Mouse (Mus musculus): ENCODE measurements around the gene Prok1. TPM values are rescaled to one million over a fixed set of nuclear protein-coding genes. Genes with fewer than 3 reads are reported as not detected.

Prok1 gene
- total RNA-seq, 2 experiments from 2014 or later = not detected

DNA sequence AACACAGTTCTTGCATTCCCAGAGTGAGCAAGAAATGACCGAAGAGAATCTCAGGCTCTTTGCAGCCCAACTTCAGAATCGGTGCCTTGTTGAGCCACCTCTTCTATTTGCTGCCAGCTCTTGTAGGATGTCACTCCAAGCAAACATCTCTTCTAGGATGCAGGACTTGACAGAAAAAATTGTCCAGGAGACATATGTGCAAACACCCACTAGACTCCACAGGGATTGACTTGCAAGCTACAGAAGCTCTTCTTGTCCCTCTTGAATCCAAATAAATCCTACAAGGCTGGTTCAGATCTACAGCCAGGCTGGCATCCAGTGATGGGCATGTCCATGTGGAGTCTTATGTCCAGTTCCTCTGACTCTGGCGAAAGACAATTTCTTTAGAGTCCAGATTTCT, 35.1 kb downstream of the Prok1 start:
- DNase-seq = no peak
- intact Hi-C loops (cut with DNase I; ENCODE audit: low total_unique reads) = no loop called here

GRCm38 (mm10) chr3:107201310-107202180, 38.0 kb downstream of the Prok1 start:
- intact Hi-C loops (cut with DNase I; ENCODE audit: low total_unique reads) = no loop called here
- no peak for DNase-seq

DNA sequence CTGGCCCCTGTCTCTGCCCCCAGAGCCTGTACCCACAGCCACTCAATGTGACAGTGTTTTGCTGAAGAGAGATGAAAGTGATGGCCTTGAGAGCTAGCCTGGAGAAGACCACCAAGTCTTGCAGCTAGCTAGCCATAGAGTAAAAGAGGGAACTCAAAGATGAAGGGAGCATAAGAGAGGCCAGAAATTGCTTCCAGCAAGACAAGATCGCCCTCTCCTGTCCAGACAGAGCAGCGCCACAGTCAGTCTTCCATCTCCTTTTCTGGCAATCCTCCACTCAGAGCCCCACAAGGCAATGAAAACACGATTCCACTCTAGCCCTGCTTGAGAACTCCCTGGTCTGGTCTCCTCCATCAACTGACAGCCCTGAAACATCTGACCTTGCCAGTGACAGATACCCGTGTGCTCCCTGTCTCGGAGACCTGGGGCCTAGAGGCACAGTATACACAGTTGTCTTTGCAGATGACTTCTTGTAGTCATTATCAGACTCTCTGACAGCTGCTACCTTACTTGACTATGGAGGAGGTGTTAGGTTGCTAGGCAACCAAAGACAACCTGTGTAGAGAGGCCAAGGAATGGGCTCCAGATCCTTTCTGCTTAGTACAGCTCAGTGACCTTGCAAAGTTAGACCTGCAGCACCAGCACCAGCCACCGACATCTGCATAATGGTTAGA, 51.1 kb downstream of the Prok1 start:
- DNase-seq = peak; percentile 25
- intact Hi-C loops (cut with DNase I; ENCODE audit: low total_unique reads) = loop anchor here (5.0 kb wide), 1 partner anchor 96 kb away; no protein-coding TSS in a partner anchor

DNA sequence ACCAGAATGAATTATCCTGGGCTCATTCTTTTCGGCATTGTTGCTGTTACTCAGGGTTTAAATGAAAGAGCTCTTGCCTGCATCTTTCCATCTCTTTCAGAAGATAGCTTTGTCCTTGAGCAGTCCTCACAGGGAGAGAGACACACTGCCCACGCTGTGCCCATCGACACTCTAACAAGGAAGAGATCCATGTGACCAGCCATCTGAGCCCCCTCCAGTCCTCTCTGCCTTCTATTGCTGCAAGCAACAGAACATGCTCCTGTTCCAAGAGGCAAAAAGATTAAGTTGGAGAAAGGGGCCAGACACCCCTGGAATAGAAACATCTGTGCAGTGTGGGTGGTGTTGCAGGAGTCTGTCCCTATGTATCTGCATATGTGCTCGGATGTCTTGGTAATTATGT, 52.5 kb downstream of the Prok1 start:
- DNase-seq = no peak
- intact Hi-C loops (cut with DNase I; ENCODE audit: low total_unique reads) = loop anchor here (5.0 kb wide), 1 partner anchor 95 kb away; no protein-coding TSS in a partner anchor

GRCm38 (mm10) chr3:107185597-107185996, 53.9 kb downstream of the Prok1 start:
- DNase-seq = no peak
- intact Hi-C loops (cut with DNase I; ENCODE audit: low total_unique reads) = loop anchor here (5.0 kb wide), 1 partner anchor 93 kb away; no protein-coding TSS in a partner anchor

- intact Hi-C loops (cut with DNase I; ENCODE audit: low total_unique reads) = no loop called here
- peak; percentile 32 for DNase-seq
Observed at GRCm38 (mm10) chr3:107183178-107183577, 56.3 kb downstream of the Prok1 start.

Other genes starting within 250 kb of the Prok1 start
- gene Kcna3, start 203.5 kb downstream of the Prok1 start, total RNA-seq (2021) = under 1 TPM in 1 of 2 experiments, not detected in 1; 0.20 TPM
- gene Kcna2, start 138.6 kb downstream of the Prok1 start, total RNA-seq (2021) = 1 to 10 TPM; 2.2 to 3.3 TPM
- under 1 TPM in 1 of 2 experiments, not detected in 1; 0.10 TPM for gene Kcna10, start 56.7 kb downstream of the Prok1 start, total RNA-seq (2021)
- gene Cym, start 18.0 kb downstream of the Prok1 start, total RNA-seq (2021) = not detected
- gene A630076J17Rik, start 9.1 kb downstream of the Prok1 start, total RNA-seq (2021) = not detected
- 10 to 100 TPM; 46.8 to 53.2 TPM for gene Lamtor5, start 39.2 kb upstream of the Prok1 start, total RNA-seq (2021)
- gene Slc16a4, start 51.5 kb upstream of the Prok1 start, total RNA-seq (2021) = under 1 TPM; 0.18 to 0.25 TPM
- gene Rbm15, start 94.0 kb upstream of the Prok1 start, total RNA-seq (2021) = 10 to 100 TPM; 16.9 to 18.0 TPM
- gene Kcnc4, start 219.8 kb upstream of the Prok1 start, total RNA-seq (2021) = 10 to 100 TPM; 49.3 to 51.9 TPM